Mouse (Mus musculus) bone marrow, adult 2 months (tissue): ENCODE measurements around the gene Gm20604. TPM values are rescaled to one million over a fixed set of nuclear protein-coding genes. Genes with fewer than 3 reads are reported as not detected.

Source experiments
- H3K27ac ChIP-seq: fragments of 200-500 bp; 2 replicates; pipeline ENCODE4 v1.5.1; 2012; ENCODE audit warnings: low read depth, mild to moderate bottlenecking, control low read depth, inconsistent platforms, low read length; ENCODE audit not compliant: control insufficient read depth, poor library complexity, insufficient read depth
- H3K4me1 ChIP-seq: fragments of 200-500 bp; 2 replicates; pipeline ENCODE4 v1.6.1; 2011; ENCODE audit warnings: low read length; ENCODE audit not compliant: control insufficient read depth, insufficient read depth
- H3K4me3 ChIP-seq: fragments of 200-500 bp; replicated peaks from 2 replicates; pipeline ENCODE3; 2011; ENCODE audit warnings: mild to moderate bottlenecking, low read depth, low read length, control low read depth; ENCODE audit not compliant: control insufficient read depth
- CTCF ChIP-seq: fragments of 200-500 bp; IDR thresholded peaks from 2 replicates; pipeline ENCODE4 v1.5.1; 2011; ENCODE audit warnings: low read length, control low read depth; ENCODE audit not compliant: control insufficient read depth, insufficient read depth
- POLR2A ChIP-seq: fragments of 200-500 bp; IDR thresholded peaks from 2 replicates; pipeline ENCODE4 v1.6.1; 2011; ENCODE audit warnings: low read depth, mild to moderate bottlenecking, control low read depth, low read length, borderline replicate concordance; ENCODE audit not compliant: control insufficient read depth
- WGBS: fragments of 180-500 bp; shearing (Covaris S2); methylation state at CpG from one replicate; pipeline ENCODE4 v1.1.7; 2018; 5-methylcytosine and 5-hydroxymethylcytosine counted together
- polyA plus RNA-seq: library from polyadenylated mRNA; stranded (reverse); fragments of >200 nt; gene quantifications from 2 replicates; pipeline ENCODE4 v1.2.4, GENCODE M21; 2011; ENCODE audit warnings: low replicate concordance; ENCODE audit not compliant: missing spikeins, insufficient read depth, insufficient read length

Gene Gm20604
- polyA plus RNA-seq, 1 experiment, result 7.3 TPM

DNA sequence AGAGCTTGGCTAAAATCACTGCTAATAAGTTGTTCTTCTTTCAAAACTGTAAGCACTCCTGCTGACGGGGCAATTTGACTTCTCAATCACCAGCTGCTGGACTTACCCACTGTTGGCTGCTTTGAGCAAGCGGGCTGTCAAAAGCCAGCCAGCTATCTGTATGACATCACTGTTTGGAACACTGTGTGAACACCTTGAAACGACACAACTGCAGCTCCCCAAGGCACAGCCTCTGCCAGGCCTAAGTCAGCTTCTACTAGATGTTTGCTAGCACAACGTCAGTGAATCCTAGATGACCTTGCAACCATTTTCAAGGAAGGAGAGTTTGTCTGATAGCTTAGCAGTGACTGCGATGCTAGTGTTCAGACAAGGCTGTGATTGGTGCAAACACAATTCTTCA, 19.4 kb downstream of the Gm20604 start:
- Histone ChIP-seq H3K4me1 (no peaks in the 10 kb centered on the region), H3K27ac (no peak overlapping the region), H3K4me3 (no peak overlapping the region)
- TF ChIP-seq CTCF, result no peak
- no peak for TF ChIP-seq POLR2A
- 78% methylated on average over 5 of the region's 5 CpGs for WGBS

DNA sequence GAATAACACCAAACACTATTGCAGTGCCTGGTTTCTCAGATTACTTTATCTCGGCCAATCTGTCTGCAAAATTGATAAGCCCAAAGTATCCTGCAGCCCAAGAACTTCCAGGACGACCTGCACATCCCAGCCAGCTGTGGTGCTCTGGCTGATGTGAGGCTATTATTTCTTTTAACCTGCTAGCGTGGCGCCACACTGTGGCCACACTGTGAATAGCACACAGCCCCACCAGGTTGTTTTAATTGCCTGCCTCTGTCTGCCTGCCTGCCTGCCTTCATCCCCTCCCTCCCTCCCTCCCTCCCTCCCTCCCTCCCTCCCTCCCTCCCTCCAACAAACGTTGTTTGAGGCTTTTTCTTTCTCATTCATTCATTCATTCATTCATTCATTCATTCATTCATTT, 25.1 kb downstream of the Gm20604 start:
- WGBS, result 10% methylated on average over 5 of the region's 5 CpGs
- no peaks in the 10 kb centered on the region; the same call in 1 of the 2 replicates for H3K4me1 ChIP-seq
- H3K4me3 ChIP-seq, result no peak overlapping the region
- H3K27ac ChIP-seq, result no peak overlapping the region
- TF ChIP-seq CTCF (peak; percentile 83), POLR2A (no peak)

- 45% methylated on average over 16 of the region's 16 CpGs for WGBS
- no peak for TF ChIP-seq POLR2A
- no peak overlapping the region for H3K4me3 ChIP-seq
- no peaks in the 10 kb centered on the region; the same call in 1 of the 2 replicates for H3K4me1 ChIP-seq
- H3K27ac ChIP-seq, result no peak overlapping the region
Measured at GRCm38 (mm10) chr12:102730798-102731619, 27.5 kb downstream of the Gm20604 start.

DNA sequence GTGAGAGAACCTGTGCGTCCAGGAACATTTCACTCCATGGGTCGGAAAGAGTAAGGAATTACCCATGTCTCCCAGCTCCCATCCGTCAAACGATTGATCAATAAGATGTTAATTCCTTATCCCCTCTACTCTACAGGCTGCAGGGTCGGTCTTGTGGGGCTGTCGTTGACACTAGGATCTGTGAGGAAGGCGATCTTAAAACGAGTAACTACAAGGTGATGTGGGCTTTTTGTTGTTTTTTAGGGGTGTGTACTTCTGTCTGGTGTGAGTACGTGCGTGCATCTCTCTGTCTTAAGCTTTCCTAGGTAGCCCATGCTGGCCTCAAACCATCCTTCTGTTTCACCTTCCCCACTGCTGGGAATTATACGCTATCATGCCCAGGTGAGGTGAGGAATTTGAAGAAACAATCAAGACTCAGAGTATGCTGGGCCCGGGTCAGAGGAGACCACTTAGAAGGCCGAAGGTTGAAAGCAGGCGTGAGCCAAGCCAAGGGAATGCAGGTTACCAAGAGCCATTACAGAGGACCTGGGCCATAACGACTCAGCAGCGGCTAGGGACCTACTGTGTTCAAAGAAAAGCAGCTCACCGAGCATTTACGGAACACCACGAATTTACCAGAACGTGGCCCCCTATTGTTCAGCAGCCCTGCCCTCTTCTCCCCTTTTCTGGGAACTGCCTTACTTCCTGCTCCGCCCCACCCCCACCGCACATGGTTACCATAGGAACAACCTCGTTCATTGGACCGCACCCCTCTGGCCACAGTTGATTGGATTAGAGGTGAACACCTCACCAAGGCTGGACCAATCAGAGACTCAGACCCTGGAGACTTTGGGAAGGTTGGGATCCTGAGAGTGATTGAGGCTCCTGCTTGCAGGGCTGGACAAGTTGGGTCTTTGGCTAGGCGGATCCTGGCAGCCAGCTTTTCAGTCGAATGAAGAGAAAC, 28.3 kb downstream of the Gm20604 start:
- 43% methylated on average over 26 of the region's 26 CpGs for WGBS
- Histone ChIP-seq H3K4me1 (no peaks in the 10 kb centered on the region; the same call in 1 of the 2 replicates), H3K27ac (no peak overlapping the region), H3K4me3 (no peak overlapping the region)
- TF ChIP-seq CTCF, result no peak
- no peak for TF ChIP-seq POLR2A

GRCm38 (mm10) chr12:102725761-102726175, 32.7 kb downstream of the Gm20604 start:
- TF ChIP-seq POLR2A, result no peak
- no peak for TF ChIP-seq CTCF
- Histone ChIP-seq H3K4me3 (no peak overlapping the region), H3K4me1 (no peaks in the 10 kb centered on the region; the same call in 1 of the 2 replicates), H3K27ac (no peak overlapping the region)
- WGBS, result 59% methylated on average over 7 of the region's 7 CpGs

DNA sequence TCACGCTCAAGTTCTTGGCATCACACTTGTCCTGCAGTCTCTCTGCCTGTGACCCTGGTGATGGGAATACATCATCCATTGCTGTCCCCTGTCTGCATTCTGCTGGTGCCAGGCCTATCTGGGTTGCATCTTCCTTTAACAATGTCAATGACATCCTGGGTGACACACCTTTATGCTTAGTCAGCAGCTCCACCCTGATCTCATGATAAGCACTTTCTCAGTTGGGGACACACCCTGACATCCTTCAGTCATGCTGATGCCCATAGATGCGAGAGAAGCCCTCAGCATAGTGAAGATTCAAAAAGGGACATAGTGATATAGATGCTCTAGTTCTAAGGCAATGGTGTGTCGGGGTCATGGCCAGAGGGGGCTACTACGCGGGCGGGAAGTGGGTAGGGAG, 33.3 kb downstream of the Gm20604 start:
- TF ChIP-seq CTCF (no peak), POLR2A (no peak)
- 83% methylated on average over 6 of the region's 6 CpGs for WGBS
- no peaks in the 10 kb centered on the region for H3K4me1 ChIP-seq
- no peak overlapping the region for H3K27ac ChIP-seq
- no peak overlapping the region for H3K4me3 ChIP-seq

- no peaks in the 10 kb centered on the region for H3K4me1 ChIP-seq
- 62% methylated on average over 6 of the region's 6 CpGs for WGBS
- no peak overlapping the region for H3K27ac ChIP-seq
- no peak overlapping the region for H3K4me3 ChIP-seq
- no peak for TF ChIP-seq POLR2A
- TF ChIP-seq CTCF, result no peak
Measured at GRCm38 (mm10) chr12:102723861-102724260, 34.6 kb downstream of the Gm20604 start.

DNA sequence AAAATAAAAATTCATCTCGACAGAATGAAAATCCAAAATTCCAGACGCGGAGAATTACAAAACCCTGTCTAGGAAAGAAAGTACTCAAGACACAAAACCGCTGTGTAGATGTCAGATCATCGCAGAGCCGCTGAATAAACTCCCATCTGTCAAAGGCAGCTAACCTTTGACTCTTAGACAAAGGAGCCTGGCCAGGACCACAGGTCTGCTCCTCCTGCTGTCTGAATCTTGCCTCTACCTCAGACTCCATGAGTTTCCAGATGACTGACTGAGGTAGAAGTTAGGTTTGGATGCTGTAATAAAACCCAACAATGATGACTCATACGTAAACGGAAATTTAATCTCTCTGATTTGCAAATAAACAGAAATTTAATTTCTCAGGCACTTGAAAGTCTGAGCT, 35.5 kb downstream of the Gm20604 start:
- 85% methylated on average over 8 of the region's 8 CpGs for whole genome bisulfite sequencing
- Histone ChIP-seq H3K27ac (no peak overlapping the region), H3K4me3 (no peak overlapping the region), H3K4me1 (no peaks in the 10 kb centered on the region)
- TF ChIP-seq POLR2A (no peak), CTCF (no peak)
